Comparison of ENCODE assay signal across 8 mouse cellular contexts in genomic region chr17:17766481-17766880, GRCm38 (mm10).
A peak's percentile ranks its signal among the peaks of the same experiment; 100 is the strongest.
DNase-seq lines count a peak whose midpoint lies in the region; ATAC-seq lines count a peak whose summit lies in the region.

No protein-coding gene starts in this region.

- H3K27me3 ChIP-seq in embryonic facial prominence, embryonic 12.5 days = 0 out of 2 replicates have a peak, but pooled peaks cover 2% of the 10 kb centered on the region
- H3K27me3 ChIP-seq in liver, embryonic 16.5 days (ENCODE audit: control insufficient read depth, insufficient read depth, low read depth, low read length) = no peaks in the 10 kb centered on the region
- H3K27me3 ChIP-seq in neural tube, embryonic 15.5 days (replicated peaks) = 0 out of 2 replicates have a peak, but pooled peaks cover 3% of the 10 kb centered on the region

- H3K9me3 ChIP-seq in embryonic facial prominence, embryonic 12.5 days = no peaks in the 10 kb centered on the region
- H3K9me3 ChIP-seq in liver, embryonic 16.5 days (replicated peaks; ENCODE audit: control insufficient read depth, low read length) = no peaks in the 10 kb centered on the region
- H3K9me3 ChIP-seq in neural tube, embryonic 15.5 days (replicated peaks) = no peaks in the 10 kb centered on the region

- 0 out of 2 replicates have a peak, but pooled peaks have one; percentile 15 for ATAC-seq in embryonic facial prominence, embryonic 12.5 days (ENCODE audit: insufficient number of reproducible peaks, insufficient read depth, low FRiP score, low TSS enrichment)
- ATAC-seq in inflammation-experienced regulatory T-cells, adult 6 months = peak; percentile 95
- peak; percentile 19; the same call in 1 of the 2 replicates for ATAC-seq in liver, embryonic 16.5 days (ENCODE audit: low read depth)
- peak; percentile 68 for ATAC-seq in neural tube, embryonic 15.5 days (ENCODE audit: low FRiP score)

- no peak overlapping the region for H3K4me3 ChIP-seq in embryonic facial prominence, embryonic 12.5 days
- no peak overlapping the region for H3K4me3 ChIP-seq in liver, embryonic 16.5 days (ENCODE audit: low read depth, low read length)
- no peak overlapping the region for H3K4me3 ChIP-seq in neural tube, embryonic 15.5 days (replicated peaks)

- 5% methylated on average over 3 of the region's 3 CpGs for WGBS in embryonic facial prominence, embryonic 12.5 days
- 5% methylated on average over 3 of the region's 3 CpGs for WGBS in liver, embryonic 16.5 days (ENCODE audit: insufficient replicate concordance)
- WGBS in neural tube, embryonic 15.5 days = 11% methylated on average over 3 of the region's 3 CpGs

- H3K27ac ChIP-seq in embryonic facial prominence, embryonic 12.5 days = no peak overlapping the region
- no peak overlapping the region for H3K27ac ChIP-seq in liver, embryonic 16.5 days (ENCODE audit: low read length)
- no peak overlapping the region for H3K27ac ChIP-seq in neural tube, embryonic 15.5 days (replicated peaks)

- DNase-seq in adrenal gland, postnatal 10 days = peak; percentile 49
- no peak for DNase-seq in adrenal gland, postnatal 4 days (ENCODE audit: low spot score in 2 of 2)
- DNase-seq in urinary bladder, postnatal 14 days (ENCODE audit: low spot score) = peak; percentile 18
- no peak for DNase-seq in urinary bladder, adult 2 months (ENCODE audit: low spot score)

- no peak overlapping the region for H3K9ac ChIP-seq in embryonic facial prominence, embryonic 12.5 days
- H3K9ac ChIP-seq in liver, embryonic 16.5 days (ENCODE audit: low read depth, low read length) = no peak overlapping the region
- no peak overlapping the region for H3K9ac ChIP-seq in neural tube, embryonic 15.5 days (replicated peaks)

- H3K4me2 ChIP-seq in embryonic facial prominence, embryonic 12.5 days (replicated peaks) = no peak overlapping the region
- H3K4me2 ChIP-seq in liver, embryonic 16.5 days (ENCODE audit: low read depth, low read length) = no peak overlapping the region
- H3K4me2 ChIP-seq in neural tube, embryonic 15.5 days = no peak overlapping the region

- H3K36me3 ChIP-seq in embryonic facial prominence, embryonic 12.5 days = no peaks in the 10 kb centered on the region
- H3K36me3 ChIP-seq in liver, embryonic 16.5 days (ENCODE audit: control insufficient read depth, insufficient read depth) = no peaks in the 10 kb centered on the region
- H3K36me3 ChIP-seq in neural tube, embryonic 15.5 days = no peaks in the 10 kb centered on the region

- no peaks in the 10 kb centered on the region for H3K4me1 ChIP-seq in embryonic facial prominence, embryonic 12.5 days
- no peaks in the 10 kb centered on the region for H3K4me1 ChIP-seq in liver, embryonic 16.5 days (ENCODE audit: control insufficient read depth, low read depth, low read length)
- no peaks in the 10 kb centered on the region for H3K4me1 ChIP-seq in neural tube, embryonic 15.5 days

Comparison
In these comparisons a context has a peak if more than half of its experiments do, and no peak if none do; other contexts are left out.
1. DNase-seq: peak in adrenal gland, postnatal 10 days (single experiment) and urinary bladder, postnatal 14 days (single experiment); none in adrenal gland, postnatal 4 days (0 of 2) and urinary bladder, adult 2 months (single experiment).
2. ATAC-seq: peak in every context shown above with its lines; median percentile 95 in inflammation-experienced regulatory T-cells, adult 6 months; 68 in neural tube, embryonic 15.5 days; 19 in liver, embryonic 16.5 days; 15 in embryonic facial prominence, embryonic 12.5 days.